Mouse (Mus musculus): ENCODE data around the gene Gm3045. TPM values are rescaled to one million over a fixed set of nuclear protein-coding genes. Genes with fewer than 3 reads are reported as not detected.

Gene Gm3045
- total RNA-seq (2021), result not detected
- long read RNA-seq, experiment 1, result 0 reads
- long read RNA-seq, experiment 2, result 0 reads

DNA sequence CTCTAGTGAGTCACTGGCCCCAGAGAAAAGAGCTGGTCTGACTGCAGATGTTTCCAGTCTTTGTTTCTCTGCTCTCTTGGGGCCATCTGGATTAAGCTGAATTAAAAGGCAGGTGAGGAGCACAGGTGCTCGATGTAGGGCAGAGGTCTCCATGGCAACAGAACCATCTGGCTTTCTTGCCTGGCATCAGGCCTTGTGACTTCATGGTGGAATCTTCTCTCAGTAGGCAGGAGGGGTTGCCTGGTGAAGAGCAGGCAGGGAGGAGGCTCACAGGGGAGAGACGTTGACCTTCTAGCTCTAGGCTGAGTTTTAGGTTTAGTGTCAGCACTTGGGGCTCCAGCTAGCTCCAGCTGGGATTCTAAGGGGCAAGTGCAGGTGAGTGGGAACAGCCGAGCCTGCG, at the start of gene Gm3045:
Gene Gm3045, plus strand, starts transcription at position 230 of the 400 bp plus-strand sequence.
- TF ChIP-seq CTCF (conservative IDR thresholded peaks at IDR 0.05), result no peak
- H3K4me3 ChIP-seq, result no peak within 1 kb of the TSS
- H3K27ac ChIP-seq, result no peak within 1 kb of the TSS
- no peak for DNase-seq (ENCODE audit: low spot score in 2 of 2)

DNA sequence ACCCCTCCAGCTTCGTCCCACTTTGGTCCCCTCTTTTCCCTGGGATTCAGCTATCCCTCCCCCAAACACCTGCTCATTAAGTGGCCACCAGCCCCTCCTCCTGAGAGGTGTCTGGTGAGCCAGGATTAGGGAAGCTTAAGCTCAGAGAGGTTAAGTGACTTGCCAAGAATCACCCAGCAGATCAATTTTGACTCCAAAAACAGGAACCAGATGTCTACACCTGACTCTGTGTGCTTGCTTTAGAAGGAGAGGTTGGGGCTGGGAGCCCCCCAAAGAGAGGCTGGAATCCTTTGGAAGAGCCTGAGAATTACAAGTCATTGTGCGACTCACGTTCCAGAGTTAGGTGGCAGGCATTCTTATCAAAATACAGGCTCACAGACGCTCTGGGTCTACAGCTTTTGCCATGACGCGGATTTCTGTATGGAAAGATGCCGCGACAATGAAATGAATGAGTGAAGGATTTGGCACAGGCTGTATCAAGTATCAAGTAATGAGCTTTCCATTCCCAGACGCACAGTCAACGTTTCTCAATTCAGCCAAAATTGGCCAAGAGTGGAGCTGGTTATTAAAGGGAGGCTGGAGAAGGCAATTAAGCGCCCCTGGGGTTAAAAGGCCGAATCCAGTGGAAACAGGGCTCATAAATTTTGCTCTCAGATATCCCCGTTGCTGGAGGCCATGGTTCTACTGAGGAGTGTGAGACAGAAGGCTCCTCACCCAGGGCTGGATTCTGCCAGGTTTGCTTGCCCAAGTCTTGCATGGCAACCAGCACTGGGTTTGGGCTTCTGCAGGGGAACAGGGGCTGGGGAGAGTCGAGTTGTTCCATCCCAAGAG, 45.3 kb upstream of the Gm3045 start:
- Histone ChIP-seq H3K27ac (no peak overlapping the region), H3K4me3 (no peak overlapping the region)
- DNase-seq (ENCODE audit: low spot score in 2 of 2), result no peak
- TF ChIP-seq CTCF (conservative IDR thresholded peaks at IDR 0.05), result no peak

GRCm38 (mm10) chr13:56383406-56383805, 43.0 kb upstream of the Gm3045 start:
- no peak for TF ChIP-seq CTCF (conservative IDR thresholded peaks at IDR 0.05)
- no peak for DNase-seq (ENCODE audit: low spot score in 2 of 2)
- Histone ChIP-seq H3K4me3 (no peak overlapping the region), H3K27ac (no peak overlapping the region)

DNA sequence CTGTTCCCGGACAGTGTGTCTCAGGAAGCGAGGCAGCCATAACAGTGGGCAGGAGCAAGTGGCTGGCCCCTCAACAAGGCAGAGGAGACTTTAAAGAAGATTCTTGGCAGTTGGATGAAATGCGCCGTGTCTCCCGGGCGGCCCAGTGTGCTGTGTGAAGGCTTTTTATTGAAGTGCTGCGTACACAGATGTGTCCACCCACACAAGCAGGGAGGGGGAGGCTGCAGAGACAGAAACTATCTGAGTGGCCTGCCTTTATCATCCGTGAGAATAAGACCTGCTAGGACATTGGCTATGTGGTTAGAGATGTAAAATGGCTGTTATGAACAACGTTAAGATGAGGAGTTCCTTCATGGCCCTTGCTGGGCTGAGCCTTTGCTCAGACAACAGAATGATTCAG, 40.0 kb upstream of the Gm3045 start:
- Histone ChIP-seq H3K27ac (no peak overlapping the region), H3K4me3 (no peak overlapping the region)
- peak in 1 of 2 experiments; percentile 11 for DNase-seq (ENCODE audit: low spot score in 2 of 2)
- no peak for TF ChIP-seq CTCF (conservative IDR thresholded peaks at IDR 0.05)

DNA sequence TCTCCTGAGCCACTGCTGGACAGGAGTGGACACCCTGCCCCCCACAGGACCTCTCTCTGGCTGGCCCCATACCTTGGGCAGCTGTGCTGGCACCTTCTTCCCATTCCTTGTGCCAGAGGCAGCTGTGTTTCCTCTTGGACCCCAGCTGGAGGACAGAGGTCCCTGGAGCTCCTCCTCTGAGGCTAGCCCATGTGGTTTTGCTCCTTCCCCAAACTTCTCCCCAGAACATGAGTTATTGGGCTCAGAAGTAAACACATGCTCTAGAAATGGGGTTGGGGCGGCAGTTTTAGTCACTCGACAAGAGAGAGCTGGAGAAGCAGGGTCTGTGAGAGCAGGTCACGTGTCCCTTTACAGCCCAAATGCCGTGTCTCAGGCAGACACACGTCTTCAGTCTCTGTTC, 39.0 kb upstream of the Gm3045 start:
- no peak for DNase-seq (ENCODE audit: low spot score in 2 of 2)
- no peak for TF ChIP-seq CTCF (conservative IDR thresholded peaks at IDR 0.05)
- no peak overlapping the region for H3K27ac ChIP-seq
- no peak overlapping the region for H3K4me3 ChIP-seq

GRCm38 (mm10) chr13:56388042-56388441, 38.4 kb upstream of the Gm3045 start:
- Histone ChIP-seq H3K27ac (no peak overlapping the region), H3K4me3 (no peak overlapping the region)
- no peak for DNase-seq (ENCODE audit: low spot score in 2 of 2)
- TF ChIP-seq CTCF (conservative IDR thresholded peaks at IDR 0.05), result no peak

- TF ChIP-seq CTCF (conservative IDR thresholded peaks at IDR 0.05), result no peak
- no peak overlapping the region for H3K27ac ChIP-seq
- no peak for DNase-seq (ENCODE audit: low spot score in 2 of 2)
- no peak overlapping the region for H3K4me3 ChIP-seq
These were observed 28.8 kb upstream of the Gm3045 start for GRCm38 (mm10) chr13:56397572-56397971.

DNA sequence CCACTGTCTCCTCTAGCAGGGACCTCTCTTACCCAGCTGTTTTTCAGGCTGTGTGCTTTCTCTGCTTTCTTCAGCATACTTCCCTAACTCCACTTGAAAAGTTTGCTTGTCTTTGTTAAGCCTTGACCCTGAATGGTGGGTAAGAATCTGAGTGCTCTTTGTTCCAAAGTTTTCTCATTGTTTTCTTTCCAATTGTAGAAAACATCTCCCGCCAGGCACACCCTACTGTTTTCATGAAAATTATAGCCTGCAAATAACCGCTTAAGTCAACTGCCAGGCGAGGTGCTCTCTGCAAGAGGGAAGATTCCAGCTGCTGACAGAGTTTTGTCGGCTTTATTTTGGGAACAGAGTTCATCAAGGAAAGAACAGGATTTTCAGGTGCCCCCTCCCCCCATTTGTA, 25.2 kb upstream of the Gm3045 start:
- Histone ChIP-seq H3K4me3 (no peak overlapping the region), H3K27ac (no peak overlapping the region)
- TF ChIP-seq CTCF (conservative IDR thresholded peaks at IDR 0.05), result no peak
- no peak for DNase-seq (ENCODE audit: low spot score in 2 of 2)

DNA sequence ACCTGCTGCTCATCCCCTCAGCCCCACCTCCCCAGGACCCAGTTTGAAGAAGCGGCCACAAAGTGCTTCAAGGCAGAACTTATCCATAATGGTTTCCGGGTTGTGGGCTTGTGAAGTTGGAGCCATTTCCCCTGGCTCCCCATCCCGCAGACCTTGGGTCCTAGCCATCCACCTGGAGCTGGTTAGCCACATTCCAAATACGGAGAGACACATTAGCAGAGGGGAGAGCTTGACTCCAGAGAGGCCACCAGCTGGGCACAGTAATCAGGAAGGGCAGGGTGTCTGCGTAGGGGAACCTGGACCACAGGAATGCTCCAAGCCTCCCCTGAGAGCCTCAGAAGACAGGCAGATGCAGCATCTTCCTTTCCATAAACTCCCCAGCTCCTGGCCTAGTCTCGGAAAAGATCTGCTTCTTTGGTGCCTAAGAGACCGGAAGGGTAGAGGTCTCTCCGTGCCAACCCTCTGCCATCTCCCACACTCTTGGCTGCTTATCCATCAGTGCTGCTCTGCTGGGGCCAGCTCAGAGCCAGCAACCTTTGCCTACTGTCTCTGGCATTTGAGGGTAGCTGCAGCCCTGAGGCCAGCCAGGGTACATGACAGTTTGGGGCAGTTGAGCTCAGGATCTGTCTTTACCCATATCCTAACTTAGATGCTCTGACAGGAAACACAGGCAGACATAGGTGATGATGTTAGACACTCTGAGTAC, 22.9 kb upstream of the Gm3045 start:
- DNase-seq (ENCODE audit: low spot score in 2 of 2), result no peak
- no peak for TF ChIP-seq CTCF (conservative IDR thresholded peaks at IDR 0.05)
- Histone ChIP-seq H3K4me3 (no peak overlapping the region), H3K27ac (no peak overlapping the region)

DNA sequence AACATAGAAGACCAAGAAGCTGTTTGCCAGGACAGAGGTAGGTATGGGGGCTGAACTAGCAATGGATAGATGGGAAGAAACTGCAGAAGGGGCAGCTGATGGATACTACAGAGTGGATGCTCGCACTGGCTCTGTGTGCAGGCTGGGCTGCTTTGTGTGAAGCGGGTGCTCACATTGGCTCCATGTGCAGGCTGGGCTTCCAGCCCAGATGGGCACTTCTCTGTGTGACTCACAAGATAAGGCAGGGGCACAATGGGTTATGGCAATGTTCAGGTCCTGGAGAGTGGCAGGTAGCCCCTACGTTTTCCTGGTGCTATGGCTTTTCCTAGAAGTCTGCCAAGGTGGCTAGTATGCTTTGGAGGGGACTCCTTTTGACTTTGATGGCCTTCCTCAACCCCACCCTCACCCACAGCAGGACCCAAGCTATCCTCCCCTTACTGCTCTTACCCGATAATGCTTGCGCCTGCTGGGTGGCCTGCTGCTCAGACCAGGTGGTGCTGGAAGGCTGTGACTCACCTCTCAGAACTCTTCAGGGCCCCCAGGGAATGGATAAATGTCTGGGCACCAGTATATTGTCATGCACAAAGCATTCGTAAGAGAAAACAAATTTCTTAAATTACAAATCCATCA, 21.8 kb upstream of the Gm3045 start:
- no peak overlapping the region for H3K4me3 ChIP-seq
- TF ChIP-seq CTCF (conservative IDR thresholded peaks at IDR 0.05), result no peak
- no peak overlapping the region for H3K27ac ChIP-seq
- no peak for DNase-seq (ENCODE audit: low spot score in 2 of 2)

DNA sequence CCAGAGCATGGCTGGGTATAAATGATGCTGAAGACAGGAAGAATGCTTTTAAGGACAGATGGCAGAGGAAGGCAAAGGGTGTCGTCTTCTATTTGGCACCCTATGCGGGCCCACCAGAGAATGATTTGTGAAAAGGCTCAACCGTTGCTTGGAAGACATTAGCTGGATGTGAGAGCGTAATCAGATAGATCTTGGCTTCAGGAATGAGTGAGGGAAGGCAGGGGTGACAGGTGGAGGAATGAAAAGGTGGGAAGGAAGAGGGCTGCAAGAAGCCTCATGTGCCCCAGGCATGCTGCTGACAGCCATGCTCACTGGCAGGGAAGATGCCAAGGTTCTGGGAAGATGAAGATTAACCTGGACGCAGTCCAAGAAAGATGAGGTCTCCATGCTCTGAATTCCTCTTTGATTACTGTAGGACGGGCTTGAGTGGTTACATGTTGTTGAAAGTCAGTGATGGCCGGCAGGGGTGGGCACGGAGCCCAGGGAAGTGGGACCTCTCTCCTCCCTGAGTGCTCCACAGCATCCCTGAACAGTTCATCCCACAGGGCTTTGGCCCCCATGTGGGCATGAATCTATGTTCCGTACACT, 14.0 kb upstream of the Gm3045 start:
- no peak for TF ChIP-seq CTCF (conservative IDR thresholded peaks at IDR 0.05)
- H3K27ac ChIP-seq, result no peak overlapping the region
- DNase-seq (ENCODE audit: low spot score in 2 of 2), result no peak
- H3K4me3 ChIP-seq, result no peak overlapping the region

DNA sequence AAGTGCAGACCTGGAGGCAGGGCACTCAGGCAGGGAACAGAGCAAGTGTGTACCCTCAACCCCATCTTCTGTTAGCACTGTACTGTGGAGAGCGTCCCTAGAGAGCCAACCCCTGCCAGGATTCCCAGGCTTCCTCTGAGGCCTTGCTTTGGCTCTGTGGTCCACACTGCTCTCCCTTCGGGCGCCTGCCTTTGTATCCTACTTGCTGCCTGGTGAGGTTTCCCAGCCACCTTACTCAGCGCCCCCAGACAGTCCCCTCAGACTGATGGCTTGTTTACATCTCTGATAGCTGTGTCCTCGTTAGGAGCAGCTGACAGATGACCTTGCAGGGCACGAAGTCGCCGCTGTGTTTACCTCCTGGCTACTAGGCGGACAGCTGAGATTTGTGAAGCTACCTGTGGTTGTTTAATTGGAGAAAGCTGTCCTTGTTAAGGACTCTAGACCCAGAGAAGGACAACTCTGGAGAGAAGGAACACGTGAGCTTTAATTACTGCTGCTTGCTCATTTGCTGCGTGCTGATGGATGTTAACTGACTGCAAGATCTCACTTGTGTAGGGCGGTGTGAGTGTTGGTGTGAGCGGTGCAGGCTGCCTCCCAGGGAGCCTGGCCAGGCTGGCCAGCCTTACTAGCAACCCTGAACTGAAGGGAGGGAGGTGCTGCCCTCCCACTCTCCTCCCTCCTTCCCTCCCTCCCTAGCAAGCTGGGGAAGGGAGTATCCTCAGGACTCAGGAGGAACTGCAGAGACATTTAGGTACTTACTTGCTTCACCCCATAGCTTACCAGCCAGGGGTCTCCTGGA, 7.5 kb upstream of the Gm3045 start:
- Histone ChIP-seq H3K27ac (no peak overlapping the region), H3K4me3 (no peak overlapping the region)
- no peak for TF ChIP-seq CTCF (conservative IDR thresholded peaks at IDR 0.05)
- no peak for DNase-seq (ENCODE audit: low spot score in 2 of 2)
